Comparison of ENCODE assay signal across 16 mouse cellular contexts in genomic region chr10:75642436-75642835, GRCm38 (mm10). TPM values are rescaled to one million over a fixed set of nuclear protein-coding genes. Genes with fewer than 3 reads are reported as not detected.
DNase-seq lines count a peak whose midpoint lies in the region; ATAC-seq and TF ChIP-seq lines count a peak whose summit lies in the region.
"Had no signal": no experiment of that assay in that cellular context is flagged by ENCODE, and none has a peak within 500 bp of the region (broad histone marks: within the 10 kb centered on the region; RNA-seq: fewer than 3 reads in every experiment).

No protein-coding gene starts in this region.

- no peak for TF ChIP-seq CTCF in intestine, postnatal 0 days (IDR thresholded peaks at IDR 0.05; ENCODE audit: low read depth)
- TF ChIP-seq CTCF in small intestine, adult 2 months (IDR thresholded peaks at IDR 0.05; ENCODE audit: extremely low read depth, insufficient read length, insufficient replicate concordance, low read depth, low read length), result no peak

- H3K27ac ChIP-seq in heart, embryonic 13.5 days (replicated peaks), result no peak overlapping the region
- no peak overlapping the region for H3K27ac ChIP-seq in intestine, postnatal 0 days (ENCODE audit: low read depth, low read length)
- no peak overlapping the region for H3K27ac ChIP-seq in small intestine, adult 2 months (ENCODE audit: insufficient read depth, low read depth, low read length)
- H3K27ac ChIP-seq: embryonic facial prominence, embryonic 12.5 days; heart, embryonic 15.5 days; hindbrain, embryonic 12.5 days; layer of hippocampus, adult 2 months; limb, embryonic 13.5 days; liver, embryonic 15.5 days had no signal

- no peaks in the 10 kb centered on the region for H3K9me3 ChIP-seq in heart, embryonic 13.5 days
- H3K9me3 ChIP-seq in intestine, postnatal 0 days (ENCODE audit: control insufficient read depth), result no peaks in the 10 kb centered on the region
- H3K9me3 ChIP-seq: embryonic facial prominence, embryonic 12.5 days; heart, embryonic 15.5 days; hindbrain, embryonic 12.5 days; limb, embryonic 13.5 days; liver, embryonic 15.5 days; megakaryocyte, embryonic 14.5 days had no signal

- 79% methylated on average over 9 of the region's 9 CpGs for WGBS in heart, embryonic 13.5 days
- WGBS in intestine, postnatal 0 days, result 80% methylated on average over 9 of the region's 9 CpGs
- WGBS in small intestine, adult 2 months, result 49% methylated on average over 9 of the region's 9 CpGs

- peaks cover 19% of the 10 kb centered on the region for H3K36me3 ChIP-seq in heart, embryonic 13.5 days
- peaks cover 10% of the 10 kb centered on the region; the same call in 1 of the 2 replicates for H3K36me3 ChIP-seq in intestine, postnatal 0 days (ENCODE audit: control insufficient read depth, insufficient read depth)
- peaks cover 12% of the 10 kb centered on the region for H3K36me3 ChIP-seq in small intestine, adult 2 months (ENCODE audit: control insufficient read depth, insufficient read depth, low read length)

- no peak for DNase-seq in heart, postnatal 25 days (ENCODE audit: low spot score)
- DNase-seq in right cerebral cortex, postnatal 25 days, result peak; percentile 2
- no peak for DNase-seq in right cerebral cortex, postnatal 36 days (ENCODE audit: low spot score in 2 of 2)
- DNase-seq in heart, adult 9 months (ENCODE audit: low spot score in 2 of 2), result no peak
- no peak for DNase-seq in thymus, postnatal 10 days (ENCODE audit: low spot score in 2 of 2)

- H3K4me1 ChIP-seq in heart, embryonic 13.5 days, result peaks cover 35% of the 10 kb centered on the region
- no peaks in the 10 kb centered on the region for H3K4me1 ChIP-seq in intestine, postnatal 0 days (replicated peaks; ENCODE audit: control insufficient read depth, insufficient read depth, low read length)
- H3K4me1 ChIP-seq in small intestine, adult 2 months (ENCODE audit: control insufficient read depth, insufficient read depth, insufficient read length, low read length), result peaks cover 24% of the 10 kb centered on the region

- peak overlapping the region; percentile 68; the same call in 1 of the 2 replicates for H3K9ac ChIP-seq in heart, embryonic 13.5 days
- no peak overlapping the region for H3K9ac ChIP-seq in intestine, postnatal 0 days (ENCODE audit: low read depth, low read length)
- H3K9ac ChIP-seq: embryonic facial prominence, embryonic 12.5 days; hindbrain, embryonic 12.5 days; liver, embryonic 15.5 days had no signal

- intact Hi-C loops in heart, postnatal 25 days (cut with DNase I), result no loop called here

- no peaks in the 10 kb centered on the region for H3K27me3 ChIP-seq in heart, embryonic 13.5 days (replicated peaks)
- no peaks in the 10 kb centered on the region for H3K27me3 ChIP-seq in intestine, postnatal 0 days (replicated peaks; ENCODE audit: control insufficient read depth, insufficient read depth, low read length)
- H3K27me3 ChIP-seq in small intestine, adult 2 months (ENCODE audit: control insufficient read depth, insufficient read depth, low read length), result no peaks in the 10 kb centered on the region
- H3K27me3 ChIP-seq: embryonic facial prominence, embryonic 12.5 days; heart, embryonic 15.5 days; hindbrain, embryonic 12.5 days; limb, embryonic 13.5 days; liver, embryonic 15.5 days had no signal

- H3K4me2 ChIP-seq in heart, embryonic 13.5 days, result no peak overlapping the region
- 0 out of 2 replicates have a peak overlapping the region, but pooled peaks have one; percentile 40 for H3K4me2 ChIP-seq in intestine, postnatal 0 days (replicated peaks; ENCODE audit: low read depth)
- H3K4me2 ChIP-seq: embryonic facial prominence, embryonic 12.5 days; hindbrain, embryonic 12.5 days; limb, embryonic 13.5 days had no signal

- ATAC-seq in heart, embryonic 13.5 days (ENCODE audit: extremely low read depth, insufficient number of reproducible peaks, low FRiP score, low TSS enrichment), result no peak
- no peak for ATAC-seq in intestine, postnatal 0 days
- ATAC-seq: midbrain, embryonic 16.5 days had no signal

- H3K4me3 ChIP-seq in heart, embryonic 13.5 days, result no peak overlapping the region
- no peak overlapping the region for H3K4me3 ChIP-seq in intestine, postnatal 0 days (ENCODE audit: low read depth, low read length)
- H3K4me3 ChIP-seq in small intestine, adult 2 months (ENCODE audit: low read depth, low read length), result peak overlapping the region; percentile 55
- H3K4me3 ChIP-seq: embryonic facial prominence, embryonic 12.5 days; heart, embryonic 15.5 days; hindbrain, embryonic 12.5 days; layer of hippocampus, adult 2 months; limb, embryonic 13.5 days; liver, embryonic 15.5 days; megakaryocyte, embryonic 14.5 days had no signal

- TF ChIP-seq POLR2A in small intestine, adult 2 months (IDR thresholded peaks at IDR 0.05; ENCODE audit: low read depth, low read length), result no peak

RNA-seq across cellular contexts. Expression of gene Susd2, which starts 1.4 kb away (rescaled TPM):
- polyA plus RNA-seq in heart, embryonic 13.5 days (2015; fragmentation: Nextera tagmentation; extraction: Ambion mirVana), result 8.2 TPM in 2 replicates
- total RNA-seq in heart, postnatal 25 days (2021), result 1 to 10 TPM; 1.6 to 2.0 TPM
- polyA plus RNA-seq in intestine, postnatal 0 days (2015; fragmentation: Nextera tagmentation; extraction: Ambion mirVana), result 35.1 and 37.2 TPM in 2 replicates
- polyA plus RNA-seq in small intestine, adult 2 months (2012; rRNA removed), result 19.1 and 261 TPM in 2 replicates

RNA-seq across cellular contexts. Expression of gene Ggt5, which starts 53.3 kb away (rescaled TPM):
- polyA plus RNA-seq in heart, embryonic 13.5 days (2015; fragmentation: Nextera tagmentation; extraction: Ambion mirVana), result 7.1 TPM in 2 replicates
- total RNA-seq in heart, postnatal 25 days (2021), result 1 to 10 TPM; 5.3 to 6.9 TPM
- polyA plus RNA-seq in intestine, postnatal 0 days (2015; fragmentation: Nextera tagmentation; extraction: Ambion mirVana), result 4.0 and 4.9 TPM in 2 replicates
- 17.9 and 27.0 TPM in 2 replicates for polyA plus RNA-seq in small intestine, adult 2 months (2012; rRNA removed)
